Mouse (Mus musculus) cerebellum, adult 18-20 months (tissue): Measurements from ENCODE around the gene Mreg.

ENCODE experiments used
- DNase-seq, 2 experiments: peaks; one replicate each; pipeline ENCODE4 v3.0.0; 2021

The Mreg gene

DNA sequence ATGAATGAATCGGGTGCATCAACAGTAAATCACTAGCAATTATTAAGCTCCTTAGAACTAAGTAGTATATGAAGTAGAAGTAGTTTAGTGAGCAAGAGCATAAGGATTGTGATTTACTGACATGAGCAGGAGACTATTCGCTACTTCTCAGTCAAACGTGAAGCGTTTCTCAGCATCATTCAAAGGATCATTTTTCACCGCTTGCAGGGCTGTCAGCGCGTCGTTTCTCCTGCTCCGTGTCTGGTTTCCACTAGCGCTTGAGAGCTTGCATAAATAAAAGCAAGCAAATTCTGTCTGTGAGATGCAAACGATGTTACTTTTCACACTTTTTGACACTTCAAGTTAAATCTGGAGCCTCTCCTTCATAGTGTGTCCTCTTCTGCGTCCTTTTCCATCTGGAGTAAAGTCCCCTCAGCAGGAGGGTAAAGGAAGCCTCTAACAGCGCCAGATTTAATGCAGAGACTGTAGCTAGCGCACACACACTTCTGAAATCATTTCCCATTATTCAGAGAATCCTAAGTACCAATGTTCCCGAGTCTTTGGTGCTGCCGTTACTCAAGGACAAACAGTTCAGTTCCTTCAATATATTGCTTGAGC is 23.9 kb downstream of the Mreg start:
- DNase-seq = no peak

DNA sequence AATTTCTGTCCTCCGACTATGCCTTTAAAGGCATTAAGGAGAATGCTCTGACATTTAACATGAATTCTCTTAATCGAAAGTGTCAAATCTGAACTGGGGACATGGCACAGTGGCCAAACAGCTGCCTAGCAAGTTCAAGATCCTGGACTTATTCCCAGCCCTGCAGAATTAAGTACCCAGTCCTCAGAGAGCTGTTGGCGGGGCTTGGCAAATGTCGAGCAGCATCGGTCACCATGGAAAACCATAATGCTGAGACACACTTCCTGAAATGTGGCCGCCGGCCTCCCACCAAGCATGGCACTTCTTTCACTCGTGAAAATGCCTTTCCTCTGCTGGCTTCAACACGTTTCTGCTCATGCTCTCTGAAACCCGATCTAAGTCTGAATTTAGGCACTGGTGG is 24.6 kb downstream of the Mreg start:
- no peak for DNase-seq

DNA sequence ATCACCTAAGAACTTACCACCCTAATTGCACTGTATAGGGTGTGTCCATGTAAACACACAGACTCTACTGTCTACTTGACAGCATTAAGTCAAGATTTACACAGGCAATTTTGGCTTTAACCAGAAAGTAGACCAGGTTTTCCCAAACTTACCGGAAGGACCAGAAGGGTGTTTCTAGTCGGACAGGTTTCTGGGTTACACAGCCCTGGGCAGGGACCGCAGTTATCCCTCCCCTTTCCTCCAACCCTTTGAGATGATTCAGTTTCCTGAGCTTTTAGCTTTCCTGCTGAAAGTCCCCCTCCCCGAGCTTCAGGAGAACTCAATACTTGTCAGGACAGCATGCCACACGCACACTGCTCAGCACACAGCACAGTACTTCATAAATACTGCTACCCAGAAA is 26.0 kb downstream of the Mreg start:
- no peak for DNase-seq

DNA sequence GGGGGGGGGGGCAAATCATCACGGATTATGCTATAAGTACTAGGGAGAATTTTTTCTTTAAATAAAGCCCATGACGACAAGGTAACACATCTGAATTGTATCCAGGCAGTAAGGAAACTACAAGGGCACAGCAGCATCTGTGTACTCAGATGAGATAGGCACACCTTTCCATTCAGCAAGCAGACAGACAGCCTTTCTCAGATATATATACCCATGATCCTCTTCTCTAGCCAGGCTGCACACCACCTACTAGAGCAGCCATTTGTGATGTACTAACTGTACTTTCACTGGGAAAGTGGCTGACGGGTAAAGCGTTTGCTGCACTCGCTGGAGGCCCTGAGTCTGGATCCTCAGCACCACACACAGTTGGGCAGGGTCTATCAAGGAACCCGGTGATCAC is 28.6 kb downstream of the Mreg start:
- no peak for DNase-seq

DNA sequence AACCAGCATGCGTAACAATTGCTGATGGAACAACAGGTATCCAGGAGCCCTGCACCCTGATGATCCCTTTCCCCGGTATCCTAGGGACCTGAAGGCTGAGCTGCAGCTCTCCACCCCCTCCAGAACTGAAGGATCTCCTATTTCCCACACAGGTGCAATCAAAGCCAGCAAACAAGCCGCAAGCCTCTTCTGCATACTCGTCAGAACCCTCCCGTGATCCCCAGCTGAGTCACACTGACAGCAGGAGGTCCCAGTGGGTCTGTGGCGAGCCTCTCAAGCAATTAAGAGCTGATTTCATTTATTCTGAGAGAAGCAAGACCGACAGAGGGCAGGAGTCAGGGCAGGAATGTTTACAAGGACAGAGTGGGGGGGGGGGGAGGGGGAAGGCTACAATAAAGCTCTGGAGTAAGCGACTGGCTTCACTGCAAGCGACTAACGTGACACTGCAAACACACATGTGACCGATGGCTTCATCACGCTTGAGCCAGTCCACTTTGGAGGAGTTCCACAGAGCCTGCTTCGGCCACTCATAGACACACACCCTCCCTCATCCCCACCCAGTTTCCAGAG is 29.1 kb downstream of the Mreg start:
- peak; percentile 31 to 48 for DNase-seq

DNA sequence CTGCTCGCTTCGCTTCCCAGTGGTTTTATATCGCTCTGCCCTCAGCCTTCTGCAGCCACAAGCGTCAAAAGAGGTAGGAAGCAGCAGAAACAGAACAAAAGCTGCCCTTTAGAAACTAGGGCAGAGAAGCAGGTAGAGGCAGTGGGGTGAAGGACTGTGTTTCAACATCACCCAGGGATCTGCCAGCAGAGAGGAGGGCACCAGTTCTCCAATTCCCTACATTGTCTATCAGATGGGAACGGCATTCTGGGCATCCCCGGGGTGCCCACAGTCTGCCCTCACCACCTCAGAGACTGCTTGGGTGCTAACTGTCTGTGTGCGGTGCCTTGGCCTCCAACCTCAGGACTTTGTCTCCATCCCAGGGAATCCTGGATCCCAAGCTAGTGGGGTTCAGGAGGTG is 32.2 kb downstream of the Mreg start:
- DNase-seq = no peak

DNA sequence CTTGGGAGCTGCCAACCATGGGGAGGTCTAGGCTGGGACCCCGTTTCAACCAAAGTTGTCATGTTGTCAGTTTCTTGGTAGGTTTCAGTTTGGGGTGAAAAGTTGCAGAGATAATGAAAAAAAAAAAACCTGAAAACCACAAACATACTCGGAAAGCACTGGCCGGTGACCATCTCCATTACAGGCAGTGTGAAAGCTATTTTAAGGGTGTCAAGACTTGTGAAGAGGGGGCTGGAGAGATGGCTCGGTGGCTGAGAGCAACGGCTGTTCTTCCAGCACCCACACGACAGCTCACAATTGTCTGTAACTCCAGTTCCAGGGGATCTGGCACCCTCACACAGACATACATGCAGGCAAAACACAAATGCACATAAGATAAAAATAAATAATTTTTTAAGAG is 35.9 kb downstream of the Mreg start:
- DNase-seq = no peak

DNA sequence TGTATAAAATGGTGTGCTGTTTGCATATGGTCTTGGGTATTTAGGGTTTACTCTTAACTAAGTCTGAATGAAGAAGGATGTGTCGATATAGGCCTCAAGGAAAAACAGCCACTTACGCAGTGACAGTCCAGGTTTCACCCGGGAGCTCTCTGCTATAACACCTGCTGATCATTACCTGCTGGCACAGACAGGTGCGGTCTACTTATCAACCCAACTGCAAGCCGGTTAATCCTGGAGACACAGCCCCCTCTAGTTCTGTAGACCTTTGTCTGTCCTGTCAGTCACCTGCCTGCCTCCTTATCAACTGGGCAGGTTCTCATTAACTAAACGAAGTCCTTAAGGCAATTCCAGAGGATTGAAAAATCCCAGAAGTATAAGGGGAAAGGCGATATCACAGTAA is 37.9 kb downstream of the Mreg start:
- no peak for DNase-seq

DNA sequence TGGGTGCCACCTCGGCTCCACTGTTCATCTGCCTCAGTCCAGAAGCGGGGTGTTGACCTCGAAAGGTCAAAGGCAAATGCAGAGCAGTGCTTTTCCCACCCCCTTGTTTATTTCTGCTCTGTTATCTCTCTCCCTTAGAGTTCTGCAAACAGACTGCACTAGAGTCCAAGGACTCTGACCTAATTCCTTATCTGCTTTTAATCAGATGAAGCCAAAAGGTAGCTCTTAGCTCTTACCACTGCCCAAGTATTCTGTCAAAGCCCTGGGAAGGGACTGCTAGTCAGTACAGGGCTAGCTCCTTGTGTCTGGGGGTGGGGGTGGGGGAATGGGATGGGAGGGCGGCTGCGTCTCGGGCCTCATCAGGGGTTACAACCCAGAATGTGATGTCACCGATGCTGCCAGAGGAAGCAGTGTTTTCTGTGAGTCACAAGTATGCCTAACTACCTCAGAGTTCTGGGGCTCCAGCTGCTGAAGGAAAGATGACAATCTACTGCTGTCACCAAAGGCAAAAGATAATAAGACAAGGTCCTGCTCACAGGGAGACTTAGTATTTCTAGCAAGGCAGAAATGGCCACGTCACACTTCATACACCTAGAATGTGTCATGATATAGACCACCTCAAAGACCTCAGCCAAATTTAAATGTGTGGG is 38.6 kb downstream of the Mreg start:
- DNase-seq = no peak

DNA sequence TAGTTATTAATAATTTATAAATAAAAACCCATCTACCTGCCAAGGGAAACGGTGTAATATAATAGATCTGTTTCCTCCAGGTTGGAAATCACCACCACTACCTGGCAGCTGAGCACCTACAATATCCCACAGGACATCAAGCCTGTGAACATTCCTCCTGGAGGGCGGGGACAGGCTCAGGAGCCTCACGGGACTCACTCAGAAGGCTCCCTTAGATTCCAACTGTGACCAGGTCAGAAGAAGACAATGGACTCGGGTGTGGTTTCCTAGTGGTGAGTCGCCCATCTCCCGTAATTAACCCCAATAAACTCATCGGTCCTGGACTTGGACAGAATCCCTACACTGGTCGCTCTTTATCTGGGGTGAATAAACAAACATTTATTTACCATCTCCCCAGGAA is 39.3 kb downstream of the Mreg start:
- no peak for DNase-seq

DNA sequence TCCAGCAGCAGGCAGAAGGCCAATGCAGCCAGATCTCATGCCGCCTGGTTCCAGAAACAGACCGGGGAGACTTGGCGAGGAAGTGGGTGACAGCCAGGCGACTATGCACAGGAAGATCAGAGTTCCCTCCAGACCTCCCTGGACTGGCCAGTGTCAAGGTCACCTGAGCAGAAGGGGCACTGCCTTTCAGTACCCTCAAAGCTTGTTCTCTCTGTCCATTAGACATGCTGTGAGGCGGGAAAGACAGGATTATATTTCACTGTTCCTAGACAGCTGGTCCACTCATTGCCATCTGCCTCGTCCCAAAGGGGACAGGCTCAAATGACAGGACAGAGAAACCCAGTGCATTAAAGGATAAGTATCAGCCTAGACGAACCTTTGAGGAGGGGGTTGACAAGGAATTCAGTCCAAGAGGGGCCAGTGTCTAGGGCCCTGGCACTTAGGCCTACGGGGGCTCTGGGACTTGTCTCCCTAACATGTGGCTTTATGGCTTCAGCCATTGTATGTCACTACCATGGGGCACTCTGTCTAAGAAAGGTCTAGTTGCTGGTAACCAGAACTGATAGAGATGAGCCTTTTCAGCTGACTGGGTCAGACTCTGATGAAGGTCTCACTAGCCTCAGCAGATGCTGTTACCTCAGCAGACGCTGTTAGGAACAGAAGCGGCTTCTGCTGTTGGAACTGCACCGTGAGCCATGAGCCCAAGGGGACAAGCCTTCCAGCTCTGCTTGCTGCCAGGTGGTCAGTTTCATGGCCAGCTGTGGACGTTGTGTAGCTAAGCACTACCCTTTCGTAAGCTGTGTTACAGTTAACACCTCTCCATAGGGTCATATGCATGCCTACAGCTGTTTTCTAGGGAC is 40.9 kb downstream of the Mreg start:
- DNase-seq = peak; percentile 47 to 50

DNA sequence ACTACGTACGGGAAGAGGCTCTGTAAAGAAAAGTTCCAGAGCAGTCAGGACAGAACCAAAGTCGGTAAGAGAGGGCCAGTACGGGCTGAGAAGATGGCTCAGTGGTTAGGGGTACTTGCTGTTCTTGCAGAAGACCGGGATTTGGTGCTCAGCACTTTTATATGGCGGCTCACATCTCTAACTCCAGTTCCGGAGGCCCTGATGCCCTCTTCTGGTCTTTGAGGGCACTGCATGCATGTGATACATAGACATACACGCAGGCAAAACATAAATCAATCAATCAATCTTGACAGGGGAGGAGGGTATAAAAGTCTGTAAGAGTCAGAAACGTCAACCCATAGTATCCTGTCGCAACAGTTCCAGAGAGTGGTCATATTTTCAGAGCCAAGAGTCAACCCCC is 45.1 kb downstream of the Mreg start:
- DNase-seq = no peak

DNA sequence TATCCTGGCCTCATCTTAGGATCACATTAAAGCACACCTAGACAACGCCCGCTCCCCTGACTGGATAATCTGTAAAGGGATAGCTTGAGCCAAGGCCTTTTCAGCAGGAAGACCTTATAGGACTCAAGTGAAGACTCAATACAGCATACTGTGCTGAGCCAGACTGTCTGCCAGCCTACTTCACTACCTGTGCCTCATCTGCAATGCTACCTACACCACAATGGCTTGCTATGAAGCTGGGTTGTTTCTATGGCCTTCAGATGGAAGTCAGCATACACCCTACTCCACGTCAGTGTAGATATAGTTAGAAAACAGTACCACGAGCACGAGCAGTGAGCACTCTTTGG is 45.7 kb downstream of the Mreg start:
- no peak for DNase-seq

DNA sequence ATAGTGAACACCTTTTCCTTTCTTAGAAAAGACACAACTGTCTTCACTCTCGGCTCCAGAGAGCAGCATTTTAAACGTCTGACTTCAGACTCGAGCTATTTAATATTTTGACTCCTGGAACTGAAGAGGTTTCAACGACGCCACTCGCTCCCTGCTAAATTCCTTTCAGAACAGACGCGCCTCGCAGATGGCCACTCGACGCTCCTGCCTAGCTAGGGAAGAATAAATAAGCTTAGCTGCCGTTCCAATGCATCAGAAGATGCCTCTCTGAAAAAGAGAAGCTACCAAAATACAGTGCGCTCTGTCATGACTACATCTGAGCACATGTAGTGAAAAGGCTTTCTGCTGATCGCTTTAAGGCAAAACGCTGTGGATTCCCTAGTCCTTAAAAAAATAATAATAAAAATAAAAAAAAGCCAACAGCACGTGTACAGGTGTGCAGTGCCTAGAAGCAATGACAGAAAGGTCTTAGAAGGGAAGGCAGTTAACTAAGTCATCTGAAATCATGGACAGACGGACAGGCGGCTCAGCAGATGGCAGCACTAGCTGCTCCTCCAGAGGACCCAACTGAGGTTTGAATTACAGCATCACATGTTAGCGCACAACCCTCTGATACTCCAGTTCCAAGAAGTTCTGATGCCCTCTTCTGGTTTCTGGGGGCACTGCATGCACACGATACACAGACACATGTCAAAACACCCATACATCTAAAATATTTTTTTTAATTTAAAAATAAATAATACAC is 46.2 kb downstream of the Mreg start:
- DNase-seq = no peak

DNA sequence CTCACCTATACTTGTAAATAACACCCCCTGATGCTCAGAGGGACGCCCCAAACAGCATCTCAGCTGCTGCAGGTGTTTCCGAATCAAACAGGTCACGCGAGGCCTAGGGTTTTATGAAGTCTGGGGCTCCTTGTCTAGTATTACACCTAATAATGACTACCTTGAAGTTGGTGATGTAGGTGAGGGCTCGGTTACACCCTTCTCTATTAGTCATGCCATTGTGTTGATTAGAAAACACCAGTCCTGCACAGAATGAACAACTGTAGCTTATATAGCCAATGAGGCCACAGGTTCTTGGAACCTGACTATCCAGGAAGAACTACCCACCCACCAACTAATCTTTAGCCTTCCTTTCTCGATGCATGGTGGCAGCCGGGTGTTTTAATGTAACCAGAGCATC is 51.8 kb downstream of the Mreg start:
- DNase-seq = no peak

DNA sequence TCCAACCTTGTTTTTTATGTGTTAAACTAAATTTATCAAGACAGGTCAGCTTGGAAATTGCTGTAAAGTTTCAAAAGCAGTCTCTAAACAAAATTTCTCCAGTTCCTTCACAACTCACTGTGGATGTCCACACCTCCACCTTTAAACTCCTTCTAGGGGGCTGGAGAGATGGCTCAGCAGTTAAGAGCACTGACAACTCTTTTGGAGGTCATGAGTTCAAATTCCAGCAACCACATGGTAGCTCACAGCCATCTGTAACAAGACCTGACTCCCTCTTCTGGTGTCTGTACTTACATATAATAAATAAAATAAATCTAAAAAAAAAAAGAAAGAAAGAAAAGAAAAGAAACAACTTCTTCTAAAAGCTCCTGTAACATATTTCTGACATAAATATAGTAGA is 67.1 kb downstream of the Mreg start:
- no peak for DNase-seq

DNA sequence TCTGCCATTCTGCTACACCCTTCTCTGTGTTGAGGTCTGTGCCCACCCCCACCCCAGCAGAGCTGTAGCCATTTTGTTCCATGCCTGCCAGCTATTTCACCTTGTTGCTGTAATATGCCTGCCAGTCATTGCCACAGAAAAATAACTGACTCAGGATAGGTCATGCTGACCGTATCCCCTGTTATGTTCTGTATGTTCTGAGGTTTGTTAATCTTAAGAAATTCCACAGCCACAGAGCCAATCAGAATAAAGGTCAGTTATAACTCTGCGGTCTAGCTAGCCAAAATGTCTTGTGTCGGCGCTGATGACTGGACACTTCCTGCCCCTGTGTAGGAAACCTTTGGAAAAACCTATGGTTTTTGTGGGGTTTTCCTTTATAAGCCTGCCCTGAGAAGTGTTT is 67.7 kb downstream of the Mreg start:
- DNase-seq = no peak

DNA sequence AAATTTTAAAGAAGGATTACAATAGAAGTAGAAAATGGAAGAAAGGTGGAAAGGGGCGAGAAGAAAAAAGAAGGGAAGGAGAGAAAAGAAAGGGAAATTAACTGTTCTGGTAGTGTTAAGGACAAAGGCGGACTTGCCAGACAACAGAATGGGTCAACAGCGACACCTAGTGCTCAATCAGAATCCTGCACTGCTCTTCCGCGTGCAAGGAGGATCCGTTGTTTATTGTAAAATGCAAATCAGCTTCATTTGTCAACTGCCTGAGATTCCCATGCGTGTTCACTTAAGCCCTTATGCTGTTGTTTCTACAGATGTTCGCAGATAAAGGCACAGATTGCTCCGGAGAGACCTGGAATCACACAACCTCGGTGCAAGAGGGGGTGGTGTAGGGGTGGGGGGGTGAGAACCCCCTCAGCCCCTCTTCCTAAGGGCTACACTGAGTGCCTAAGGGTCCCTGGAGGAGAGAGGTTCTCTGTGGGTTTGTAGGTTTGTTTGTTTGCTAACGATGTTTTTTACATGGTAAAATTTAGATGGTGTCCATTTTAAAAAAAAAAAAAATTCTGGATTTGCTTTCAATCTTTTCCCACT is 70.1 kb downstream of the Mreg start:
- DNase-seq = peak; percentile 25 to 63

DNA sequence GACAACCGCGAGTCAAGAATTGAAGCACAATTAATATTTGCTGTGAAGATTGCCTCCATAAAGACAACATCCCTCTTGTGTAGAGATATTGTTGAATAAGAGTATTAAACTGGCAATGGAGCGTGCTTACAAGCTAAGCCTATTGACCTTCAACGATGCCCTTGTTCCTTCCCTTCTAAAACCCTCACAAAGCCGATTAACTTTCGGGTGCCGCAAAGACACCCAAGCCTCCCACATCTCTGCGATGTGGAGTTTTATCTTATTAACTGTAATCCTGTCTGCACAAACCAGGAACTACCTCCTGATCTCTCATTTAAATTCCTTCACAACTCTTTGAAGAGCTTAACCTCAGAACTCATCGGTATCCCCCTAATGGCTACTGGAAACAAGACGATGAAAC is 76.0 kb downstream of the Mreg start:
- no peak for DNase-seq

DNA sequence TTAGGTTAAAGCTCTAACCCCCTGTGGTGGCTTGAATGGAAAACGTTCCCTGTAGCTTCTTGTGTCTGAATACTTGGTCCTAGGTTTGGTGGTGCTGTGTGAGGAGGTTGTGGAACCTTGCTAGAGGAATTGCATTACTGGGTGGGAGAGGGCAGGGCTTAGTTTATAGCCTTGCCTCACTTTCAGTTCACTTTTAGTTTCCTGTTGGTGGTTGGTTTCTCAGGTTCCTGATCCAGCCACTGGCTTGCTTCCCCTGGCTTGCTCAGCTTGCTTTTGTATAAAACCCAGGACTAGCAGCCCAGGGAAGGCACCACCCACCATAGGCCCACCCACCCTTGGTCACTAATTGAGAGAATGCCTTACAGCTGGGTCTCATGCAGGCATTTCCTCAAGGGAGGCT is 77.6 kb downstream of the Mreg start:
- DNase-seq = no peak

DNA sequence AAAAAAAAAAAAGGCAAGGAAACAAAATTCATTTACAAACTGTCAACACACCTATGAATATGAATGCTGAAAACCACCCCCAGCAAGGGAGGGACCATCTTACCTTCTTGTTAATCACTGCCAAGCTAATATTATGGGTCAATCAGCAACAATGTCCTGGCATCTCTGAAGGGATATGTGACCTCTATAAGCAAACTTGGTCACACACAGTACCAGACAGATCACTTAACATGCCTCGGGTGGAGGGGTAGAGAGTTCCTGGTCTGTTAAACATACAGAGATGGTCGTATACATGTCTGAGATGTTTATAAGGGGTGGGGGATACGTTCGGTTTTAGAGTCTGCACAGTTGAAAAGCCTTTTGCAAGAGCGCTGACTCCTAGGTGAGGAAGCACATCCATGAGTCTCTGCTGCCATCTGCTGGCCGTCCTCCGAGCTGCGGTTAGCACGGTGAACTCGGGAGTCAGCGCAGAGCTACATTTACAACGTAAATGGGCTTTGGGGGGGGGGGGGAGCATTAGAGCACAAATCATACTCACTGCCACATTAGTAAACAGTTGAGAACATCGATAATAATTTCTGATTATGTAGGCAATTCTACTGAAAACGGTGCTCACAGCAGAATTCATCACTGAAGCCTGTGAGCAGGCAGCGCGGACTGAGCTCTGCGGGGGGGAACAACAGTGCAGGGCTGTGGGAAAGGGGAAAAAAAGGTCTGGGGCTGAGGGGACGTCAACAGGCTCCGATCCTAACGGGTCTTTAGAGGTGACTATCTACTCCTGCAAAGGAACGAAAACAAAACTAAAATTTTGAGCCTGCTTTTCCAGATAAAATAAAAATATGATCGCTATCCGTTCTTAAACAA is 88.4 kb downstream of the Mreg start:
- peak; percentile 79 to 86 for DNase-seq

DNA sequence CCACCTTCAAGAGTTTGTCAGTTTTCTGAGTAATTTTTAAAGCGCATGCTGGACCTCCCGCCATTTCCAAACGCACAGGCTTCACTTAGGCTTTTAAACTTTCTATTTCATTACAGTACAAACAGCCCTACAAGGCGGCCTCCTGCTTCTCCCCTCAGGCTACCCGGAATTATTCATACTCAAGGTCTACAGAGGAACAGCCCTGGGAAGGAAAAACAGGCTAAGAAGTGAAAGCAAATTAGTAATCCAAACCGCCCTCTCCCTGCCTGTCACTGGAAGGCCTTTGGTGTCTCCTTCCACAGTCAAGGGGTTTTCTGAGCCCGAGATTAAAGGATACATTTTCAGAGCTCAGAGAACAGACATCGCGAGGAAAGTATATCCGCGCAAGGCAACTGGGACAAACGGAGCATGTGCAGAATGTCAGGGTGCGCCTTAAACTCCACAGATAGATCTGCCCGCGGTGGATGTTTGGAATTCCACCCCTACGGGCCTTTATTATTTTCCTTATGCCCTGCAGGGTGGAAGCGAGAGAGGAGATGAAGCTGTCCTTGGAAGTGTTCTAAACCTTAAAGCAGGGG is 90.4 kb downstream of the Mreg start:
- no peak for DNase-seq
